Mouse (Mus musculus) G1E-ER4 (cell line): Measurements from ENCODE around the gene Gm12355. TPM values are rescaled to one million over a fixed set of nuclear protein-coding genes. Genes with fewer than 3 reads are reported as not detected.

Experiments
- GATA1 ChIP-seq: IDR thresholded peaks from one replicate; pipeline ENCODE4 v1.8.0; 2012; ENCODE audit warnings: low read length, inconsistent platforms
- polyA plus RNA-seq: library from polyadenylated mRNA; stranded (reverse); fragments of >175 nt; gene quantifications from 2 replicates; pipeline ENCODE4 v1.2.3, GENCODE M21; 2012

Gm12355 gene
- polyA plus RNA-seq, result not detected in 2 replicates

- no peak for TF ChIP-seq GATA1
Measured at GRCm38 (mm10) chr11:98625611-98626410, at the start of gene Gm12355, which contains the start of gene Gsdma3. Gm12355 (minus strand) TSS chr11:98625661. Gsdma3 (plus strand) TSS chr11:98626360.

- no peak for TF ChIP-seq GATA1
Measured at GRCm38 (mm10) chr11:98672482-98672881, 47.0 kb upstream of the Gm12355 start.

DNA sequence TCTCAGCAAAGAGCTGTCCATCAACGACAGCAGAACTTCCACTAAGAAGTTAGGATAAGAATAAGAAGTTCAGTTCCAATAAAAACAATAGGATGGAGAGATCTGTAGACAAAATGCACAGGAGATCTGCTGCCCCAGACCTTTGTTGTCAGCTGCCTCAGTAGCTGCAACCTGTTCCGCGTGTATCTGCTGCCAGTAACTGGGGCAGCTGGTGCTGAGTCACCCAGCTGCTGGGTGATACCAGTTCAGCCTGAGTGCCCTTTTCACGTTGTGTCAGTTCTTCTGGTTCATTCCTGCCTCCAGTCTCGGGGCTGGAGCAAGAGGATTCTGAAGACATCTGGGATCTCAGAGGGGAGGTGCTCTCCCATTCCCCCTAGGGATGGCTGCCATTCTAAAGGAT, 46.4 kb upstream of the Gm12355 start:
- no peak for TF ChIP-seq GATA1

DNA sequence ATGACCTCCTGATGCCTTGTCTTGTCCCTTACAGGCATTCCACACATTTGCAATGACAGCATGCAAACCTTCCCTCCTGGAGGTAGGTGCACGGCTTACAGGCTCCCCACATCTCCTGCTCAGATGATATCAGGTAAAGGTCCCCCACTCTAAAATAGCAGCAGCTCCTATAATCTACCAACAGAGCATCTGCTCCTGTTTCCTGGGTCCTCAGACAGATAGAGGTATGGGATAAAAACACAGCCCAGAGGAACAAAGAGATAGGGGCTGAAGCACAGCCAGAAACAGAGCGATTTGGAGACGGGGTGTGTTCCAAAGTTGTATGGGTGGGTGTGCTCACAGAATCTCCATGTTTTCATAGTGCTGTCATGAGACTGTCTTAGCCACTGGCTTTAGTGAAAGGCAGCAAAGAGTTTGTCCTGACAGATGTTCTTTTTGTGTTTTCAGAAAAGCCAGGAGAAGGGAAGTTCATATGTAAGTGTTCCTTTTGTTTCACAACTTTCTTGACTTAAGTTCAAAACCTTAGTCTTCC, 45.9 kb upstream of the Gm12355 start:
- TF ChIP-seq GATA1, result no peak

- TF ChIP-seq GATA1, result no peak
Measured at GRCm38 (mm10) chr11:98668984-98669383, 43.5 kb upstream of the Gm12355 start.

DNA sequence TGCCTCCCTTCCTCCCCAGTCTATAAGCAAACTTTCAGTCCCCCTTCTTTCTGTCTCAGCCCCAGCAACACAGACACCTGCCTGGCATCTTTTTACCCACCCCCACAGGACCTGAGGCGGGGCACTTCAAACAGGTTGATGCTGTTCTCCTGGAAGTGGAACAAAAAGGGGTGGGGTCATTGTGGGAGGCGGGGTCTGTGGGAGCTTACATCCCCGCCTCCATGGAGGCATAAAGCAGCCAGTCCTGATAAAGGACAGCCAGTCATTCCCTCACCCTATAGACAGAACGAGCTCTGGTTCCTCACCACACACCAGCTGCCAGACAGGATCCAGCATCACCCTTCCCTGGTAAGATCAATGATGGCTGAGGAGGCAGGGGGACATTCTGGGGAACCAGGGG, 38.6 kb upstream of the Gm12355 start, which contains the start of gene Gsdma:
Gene Gsdma (plus strand): TSS at position 261 of the 400 bp plus-strand sequence.
- TF ChIP-seq GATA1, result no peak

- TF ChIP-seq GATA1, result no peak
Measured at GRCm38 (mm10) chr11:98660517-98660916, 35.1 kb upstream of the Gm12355 start.

GRCm38 (mm10) chr11:98646459-98646858, 21.0 kb upstream of the Gm12355 start, which contains the start of gene Gsdma2:
Gsdma2 (plus strand) TSS chr11:98646759.
- no peak for TF ChIP-seq GATA1

- TF ChIP-seq GATA1, result no peak
Measured at GRCm38 (mm10) chr11:98645946-98646345, 20.5 kb upstream of the Gm12355 start.

- no peak for TF ChIP-seq GATA1
Measured at GRCm38 (mm10) chr11:98644757-98645156, 19.3 kb upstream of the Gm12355 start.

DNA sequence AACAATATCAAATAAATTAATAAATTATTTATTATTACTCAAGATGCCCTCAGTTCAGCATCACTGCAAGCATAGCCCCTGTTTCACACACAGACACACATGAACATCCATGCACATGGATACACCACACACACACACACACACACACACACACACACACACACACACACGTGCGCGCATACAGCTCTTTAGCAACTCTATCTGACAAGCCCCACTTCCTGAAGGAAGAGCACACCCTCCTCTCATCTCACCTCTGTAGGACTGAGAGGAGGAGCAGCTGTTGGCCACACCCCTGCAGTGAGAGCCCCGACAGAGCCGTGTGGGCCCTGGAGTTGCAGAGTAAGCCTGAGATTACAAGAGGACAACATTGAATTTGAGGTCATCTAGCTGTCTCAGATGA, 14.6 kb upstream of the Gm12355 start:
- no peak for TF ChIP-seq GATA1

DNA sequence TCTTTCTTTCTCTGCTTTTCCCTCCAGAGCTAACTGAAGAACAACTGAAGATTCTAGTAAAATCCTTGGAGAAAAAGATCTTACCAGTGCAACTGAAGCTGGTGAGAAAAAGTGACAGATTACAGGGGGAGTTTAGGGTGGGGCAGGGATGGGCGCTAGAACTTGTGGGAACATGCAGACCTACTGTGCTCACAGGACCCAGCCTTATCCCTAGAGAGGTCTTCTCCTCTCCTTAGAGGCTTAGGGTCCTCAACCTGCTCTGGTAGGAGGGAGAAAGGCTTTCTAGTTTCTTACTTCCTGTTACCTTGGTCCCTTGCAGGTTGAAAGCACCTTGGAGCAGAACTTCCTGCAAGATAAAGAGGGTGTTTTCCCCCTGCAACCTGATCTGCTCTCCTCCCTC, 12.0 kb upstream of the Gm12355 start:
- no peak for TF ChIP-seq GATA1

DNA sequence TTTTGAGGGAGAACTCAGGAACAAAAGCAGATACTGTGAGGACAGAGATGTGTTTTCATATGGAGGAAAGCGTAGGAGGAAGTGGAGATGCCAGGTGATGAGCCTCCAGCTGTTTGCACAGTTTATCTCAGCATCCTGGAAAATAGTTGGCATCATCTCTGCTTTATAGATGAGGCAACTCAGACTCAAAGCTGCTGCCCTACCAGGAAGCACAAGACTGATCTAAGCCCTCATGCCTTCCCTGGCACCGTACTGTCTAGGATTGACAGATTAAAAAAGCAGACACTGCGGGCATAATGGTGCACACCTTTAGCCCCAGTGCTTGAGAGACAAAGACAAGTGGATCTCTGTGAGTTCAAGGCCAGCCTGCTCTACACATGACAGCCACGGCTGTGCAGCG, 5.2 kb upstream of the Gm12355 start:
- no peak for TF ChIP-seq GATA1

DNA sequence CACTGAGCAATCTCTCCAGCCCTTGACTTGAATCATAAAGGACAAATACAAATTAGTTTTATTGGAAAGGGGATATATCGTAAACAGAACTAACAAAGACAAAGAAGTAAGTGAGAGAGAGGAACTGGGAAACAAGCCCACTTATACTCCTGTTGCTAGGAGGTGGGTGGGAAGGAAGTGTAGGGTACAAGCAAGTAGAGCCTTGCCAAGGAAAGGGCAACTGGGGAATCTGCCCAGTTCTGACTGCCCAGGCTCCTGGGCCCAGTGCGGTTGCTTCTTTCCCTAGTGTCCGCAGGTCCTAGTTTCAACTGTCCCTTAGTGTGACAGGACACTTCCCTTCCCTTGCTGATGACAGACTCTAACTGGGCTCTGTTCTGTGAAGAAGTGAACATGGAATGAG, 3.2 kb upstream of the Gm12355 start:
- no peak for TF ChIP-seq GATA1

DNA sequence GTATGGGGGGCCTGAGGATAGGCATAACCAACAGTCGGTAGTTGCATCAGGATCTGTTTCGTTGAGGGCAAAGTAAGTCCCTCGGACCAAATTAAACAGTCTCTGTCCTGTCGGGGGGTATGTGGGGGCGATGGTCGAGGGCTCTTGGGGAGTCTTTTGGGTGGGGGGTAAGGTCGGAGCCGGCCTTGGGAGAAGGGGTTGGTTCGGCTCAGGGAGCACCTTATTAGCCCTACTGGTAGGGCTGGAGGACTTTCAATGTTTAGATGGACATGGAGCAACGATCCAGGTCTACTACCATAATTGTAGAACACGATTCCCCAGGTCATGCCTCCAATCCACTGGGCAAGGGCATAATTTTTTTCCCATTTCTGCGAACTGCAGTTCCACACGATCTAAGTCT, 4.7 kb downstream of the Gm12355 start:
- TF ChIP-seq GATA1, result no peak

DNA sequence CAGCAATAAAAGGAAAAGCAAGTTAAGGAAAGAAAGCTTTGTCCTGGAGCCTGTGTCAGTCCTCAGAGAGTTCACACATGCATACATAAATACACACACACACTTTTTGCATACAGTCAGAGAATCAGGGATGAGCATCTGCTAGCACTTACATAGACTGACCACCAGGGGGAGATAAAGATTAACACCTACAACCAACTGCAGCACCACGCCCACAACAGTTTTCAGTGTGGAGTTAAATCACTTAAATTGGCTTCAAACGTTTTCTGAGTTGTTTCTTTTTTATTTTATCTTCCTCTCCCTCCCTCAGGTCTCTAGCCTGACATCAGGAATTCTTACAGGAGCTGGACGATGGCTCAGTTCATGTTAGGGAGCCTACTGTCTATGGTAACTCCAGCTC, 18.7 kb downstream of the Gm12355 start:
- TF ChIP-seq GATA1, result no peak

- no peak for TF ChIP-seq GATA1
Measured at GRCm38 (mm10) chr11:98603953-98604352, 21.5 kb downstream of the Gm12355 start.
